Mouse (Mus musculus): ENCODE measurements at regions not wholly inside any gene's neighbourhood (a gene's known extent, or its start where the extent isn't known, plus 50 kb on each side); places are given as distances from the start of the nearest gene placed in this dataset.

GRCm38 (mm10) chr6:68102481-68102880, 566.9 kb upstream of the Tacstd2 start:
- TF ChIP-seq CHD2 (IDR thresholded peaks at IDR 0.05; ENCODE audit: low read depth, low read length) (no peak), MAFK (IDR thresholded peaks at IDR 0.05; ENCODE audit: insufficient read depth, low read depth, low read length) (no peak), ZNF384 (IDR thresholded peaks at IDR 0.05; ENCODE audit: low read depth, low read length) (no peak), ZC3H11A (IDR thresholded peaks at IDR 0.05; ENCODE audit: borderline replicate concordance, low read depth, low read length) (no peak), HCFC1 (IDR thresholded peaks at IDR 0.05; ENCODE audit: borderline replicate concordance, insufficient read depth, low read length) (no peak)

All from ES-E14 (cell line).